Mouse (Mus musculus) lung, postnatal 0 days (tissue): Measurements from ENCODE around the gene Dhrs13. TPM values are rescaled to one million over a fixed set of nuclear protein-coding genes. Genes with fewer than 3 reads are reported as not detected.
A peak's percentile ranks its signal among the peaks of the same experiment; 100 is the strongest.

Experiments used
- ATAC-seq: fragments of 200-750 bp; cut with Nextera tagmentation; 2 replicates; pipeline ENCODE4 v1.8.0; 2017; ENCODE audit warnings: moderate library complexity
- DNase-seq: peaks from one replicate; pipeline ENCODE4 v3.0.0-alpha.2; 2016; ENCODE audit warnings: low spot score
- H3K27ac ChIP-seq: fragments of 300-500 bp; sonication (generic); 2 replicates; pipeline ENCODE4 v1.5.1; 2014; ENCODE audit warnings: antibody characterized with exemption, mild to moderate bottlenecking, low read length, mixed read lengths
- H3K27me3 ChIP-seq: fragments of 300-500 bp; sonication (generic); replicated peaks from 2 replicates; pipeline ENCODE4 v1.6.1; 2014; ENCODE audit warnings: low read length, mixed read lengths; ENCODE audit not compliant: insufficient read depth
- H3K36me3 ChIP-seq: fragments of 300-500 bp; sonication (generic); 2 replicates; pipeline ENCODE4 v1.6.1; 2014; ENCODE audit warnings: low read length, mixed read lengths; ENCODE audit not compliant: insufficient read depth
- H3K4me1 ChIP-seq: fragments of 300-500 bp; sonication (generic); 2 replicates; pipeline ENCODE4 v1.6.1; 2014; ENCODE audit warnings: antibody characterized with exemption, low read depth, low read length, mixed read lengths; ENCODE audit not compliant: insufficient read depth
- H3K4me2 ChIP-seq: fragments of 300-500 bp; sonication (generic); replicated peaks from 2 replicates; pipeline ENCODE4 v1.6.1; 2014; ENCODE audit warnings: low read depth, mild to moderate bottlenecking, low read length, moderate library complexity, mixed read lengths
- H3K4me3 ChIP-seq: fragments of 300-500 bp; sonication (generic); 2 replicates; pipeline ENCODE4 v1.5.1; 2014; ENCODE audit warnings: low read depth, low read length
- H3K9ac ChIP-seq: fragments of 300-500 bp; sonication (generic); replicated peaks from 2 replicates; pipeline ENCODE4 v1.6.1; 2014; ENCODE audit warnings: low read depth, mild to moderate bottlenecking
- H3K9me3 ChIP-seq: fragments of 300-500 bp; sonication (generic); 2 replicates; pipeline ENCODE4 v1.6.1; 2016; ENCODE audit warnings: low read length, mixed read lengths
- CTCF ChIP-seq: IDR thresholded peaks from 2 replicates; pipeline ENCODE4 v1.5.1; 2016; ENCODE audit warnings: antibody characterized with exemption, mild to moderate bottlenecking
- EP300 ChIP-seq: IDR thresholded peaks from 2 replicates; pipeline ENCODE4 v1.6.1; 2016; ENCODE audit warnings: antibody characterized with exemption, mild to moderate bottlenecking, control low read depth
- WGBS: fragments of 180-500 bp; shearing (Covaris S2); extraction: QIAGEN DNeasy Blood & Tissue Kit; methylation state at CpG from one replicate; pipeline ENCODE4 v1.1.7; 2014; 5-methylcytosine and 5-hydroxymethylcytosine counted together
- polyA plus RNA-seq: library from polyadenylated mRNA; unstranded; fragments of >200 nt; fragmentation: Nextera tagmentation; extraction: Ambion mirVana; gene quantifications from 2 replicates; pipeline ENCODE4 v1.2.1, GENCODE M21; 2015

The Dhrs13 gene
- polyA plus RNA-seq, 1 experiment from 2014 or later, result 9.4 TPM

DNA sequence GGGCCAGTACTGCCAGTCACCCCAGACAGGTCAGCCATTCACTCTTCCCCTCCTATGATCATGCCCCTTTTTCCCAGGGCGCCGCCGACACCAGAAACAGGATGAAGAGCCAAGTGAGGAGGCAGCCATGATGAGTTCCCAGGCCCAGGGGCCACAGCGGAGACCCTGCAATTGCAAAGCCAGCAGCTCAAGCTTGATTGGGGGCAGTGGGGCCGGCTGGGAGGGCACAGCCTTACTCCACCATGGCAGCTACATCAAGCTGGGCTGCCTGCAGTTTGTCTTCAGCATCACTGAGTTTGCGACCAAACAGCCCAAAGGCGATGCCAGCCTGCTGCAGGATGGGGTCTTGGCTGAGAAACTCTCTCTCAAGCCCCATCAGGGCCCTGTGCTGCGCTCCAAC lies 2.8 kb upstream of the Dhrs13 start:
- no peak for ATAC-seq
- WGBS, result 90% methylated on average over 8 of the region's 8 CpGs
- no peak overlapping the region for H3K27ac ChIP-seq
- no peak overlapping the region for H3K9ac ChIP-seq
- no peaks in the 10 kb centered on the region for H3K9me3 ChIP-seq
- no peak overlapping the region for H3K4me2 ChIP-seq
- peaks cover 7% of the 10 kb centered on the region for H3K4me1 ChIP-seq
- DNase-seq, result no peak
- H3K4me3 ChIP-seq, result no peak overlapping the region
- no peaks in the 10 kb centered on the region for H3K27me3 ChIP-seq
- peaks cover 20% of the 10 kb centered on the region for H3K36me3 ChIP-seq
- no peak for TF ChIP-seq EP300
- no peak for TF ChIP-seq CTCF

DNA sequence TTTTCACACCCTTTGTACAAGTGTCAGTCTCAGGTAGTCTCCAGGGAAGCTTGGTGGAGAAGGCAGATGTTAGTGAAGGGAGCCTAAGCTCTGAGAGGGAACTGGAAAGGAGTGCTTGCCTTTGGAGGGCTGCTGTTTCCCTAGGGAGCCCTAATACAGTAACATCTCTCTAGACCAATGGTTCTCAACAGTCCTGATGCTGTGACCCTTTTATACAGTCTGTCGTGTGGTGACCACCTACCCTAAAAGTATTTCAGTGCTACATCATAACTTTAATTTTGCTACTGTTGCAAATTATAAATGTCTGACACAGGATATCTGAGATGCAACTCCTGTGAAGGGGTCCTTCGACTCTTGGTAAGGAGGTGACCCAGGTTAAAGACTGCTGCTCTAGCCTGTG lies 1.5 kb upstream of the Dhrs13 start:
- H3K27me3 ChIP-seq, result no peaks in the 10 kb centered on the region
- DNase-seq (no peak), ATAC-seq (no peak)
- peaks cover 7% of the 10 kb centered on the region for H3K4me1 ChIP-seq
- 0 out of 2 replicates have a peak, but pooled peaks cover 12% of the 10 kb centered on the region for H3K36me3 ChIP-seq
- H3K4me2 ChIP-seq, result no peak overlapping the region
- no peak for TF ChIP-seq CTCF
- no peak for TF ChIP-seq EP300
- no peak overlapping the region for H3K27ac ChIP-seq
- H3K9me3 ChIP-seq, result no peaks in the 10 kb centered on the region
- no peak overlapping the region for H3K4me3 ChIP-seq
- no peak overlapping the region for H3K9ac ChIP-seq
- 63% methylated on average over 2 of the region's 2 CpGs for WGBS

DNA sequence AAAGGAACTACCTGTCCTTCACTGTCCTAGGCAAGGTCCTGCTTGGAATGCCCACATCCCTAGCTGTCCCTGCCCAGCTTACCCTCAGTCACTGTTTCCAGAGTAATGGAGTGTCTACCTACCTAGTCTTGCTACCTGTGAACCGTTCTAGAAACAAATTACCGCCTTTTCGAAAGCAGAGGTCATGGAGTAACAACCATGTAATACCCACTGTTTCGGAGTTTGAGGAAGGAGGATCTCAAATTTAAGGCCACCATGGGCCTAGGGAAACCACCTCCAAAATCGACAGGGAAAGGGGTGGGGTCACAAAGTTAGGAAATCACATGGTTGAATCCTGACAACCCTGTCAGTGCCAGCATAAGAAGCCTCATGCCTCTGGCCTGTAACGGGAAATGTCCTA lies 691 bp upstream of the Dhrs13 start:
- Histone ChIP-seq H3K9me3 (no peaks in the 10 kb centered on the region), H3K27ac (no peak overlapping the region), H3K9ac (no peak overlapping the region), H3K36me3 (0 out of 2 replicates have a peak, but pooled peaks cover 8% of the 10 kb centered on the region), H3K4me2 (peak overlapping the region; percentile 99), H3K4me3 (peak overlapping the region; percentile 61), H3K27me3 (no peaks in the 10 kb centered on the region), H3K4me1 (peaks cover 7% of the 10 kb centered on the region)
- no peak for TF ChIP-seq CTCF
- no peak for TF ChIP-seq EP300
- ATAC-seq (no peak), DNase-seq (peak; percentile 25)
- WGBS, result 38% methylated on average over 6 of the region's 6 CpGs

GRCm38 (mm10) chr11:78032809-78033195 lies 722 bp downstream of the Dhrs13 start:
- DNase-seq (peak; percentile 28), ATAC-seq (no peak)
- 10% methylated on average over 5 of the region's 5 CpGs for WGBS

DNA sequence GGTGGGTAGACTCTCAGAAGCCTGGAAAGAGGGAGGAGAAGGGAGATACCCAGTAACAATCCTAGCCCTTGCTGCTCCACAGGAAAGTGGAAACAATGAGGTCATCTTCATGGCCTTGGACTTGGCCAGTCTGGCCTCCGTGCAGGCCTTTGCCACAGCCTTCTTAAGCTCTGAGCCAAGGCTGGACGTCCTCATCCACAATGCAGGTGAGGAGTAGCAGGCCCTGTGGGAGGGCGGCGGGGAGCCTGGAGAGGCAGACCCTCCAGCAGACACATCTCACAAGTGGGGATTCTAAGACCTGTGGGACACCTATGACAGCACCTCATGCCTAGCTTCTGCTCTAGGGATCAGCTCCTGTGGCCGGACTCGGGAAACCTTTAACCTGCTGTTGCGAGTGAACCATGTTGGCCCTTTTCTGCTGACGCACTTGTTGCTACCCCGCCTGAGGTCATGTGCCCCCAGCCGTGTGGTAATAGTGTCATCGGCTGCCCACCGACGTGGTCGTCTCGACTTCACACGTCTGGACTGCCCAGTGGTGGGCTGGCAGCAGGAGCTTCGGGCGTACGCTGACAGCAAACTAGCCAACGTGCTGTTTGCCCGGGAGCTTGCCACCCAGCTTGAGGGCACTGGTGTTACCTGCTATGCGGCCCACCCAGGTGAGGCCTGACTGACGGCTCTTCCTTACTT lies 2.0 kb downstream of the Dhrs13 start:
- H3K9me3 ChIP-seq, result no peaks in the 10 kb centered on the region

More at GRCm38 (mm10) chr11:78032809-78033195, 722 bp downstream of the Dhrs13 start:
- Histone ChIP-seq H3K36me3 (no peaks in the 10 kb centered on the region), H3K27me3 (no peaks in the 10 kb centered on the region), H3K4me2 (peak overlapping the region; percentile 99), H3K9ac (peak overlapping the region; percentile 51), H3K4me1 (peaks cover 10% of the 10 kb centered on the region), H3K9me3 (no peaks in the 10 kb centered on the region), H3K27ac (peak overlapping the region; percentile 79), H3K4me3 (peak overlapping the region; percentile 61)
- TF ChIP-seq EP300, result no peak
- no peak for TF ChIP-seq CTCF

DNA sequence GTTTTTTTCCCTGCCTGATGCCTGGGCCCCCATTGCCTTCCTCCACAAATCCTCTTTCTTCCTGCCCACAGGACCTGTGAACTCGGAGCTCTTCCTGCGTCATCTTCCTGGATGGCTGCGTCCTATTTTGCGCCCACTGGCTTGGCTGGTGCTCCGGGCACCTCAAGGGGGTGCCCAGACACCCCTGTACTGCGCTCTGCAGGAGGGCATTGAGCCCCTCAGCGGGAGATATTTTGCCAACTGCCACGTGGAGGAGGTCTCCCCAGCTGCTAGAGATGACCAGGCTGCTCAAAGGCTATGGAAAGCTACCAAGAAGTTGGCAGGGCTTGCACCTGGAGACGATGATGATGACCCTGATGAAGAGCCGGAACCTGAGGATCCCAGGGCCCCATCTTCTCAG lies 4.7 kb downstream of the Dhrs13 start:
- Histone ChIP-seq H3K36me3 (no peaks in the 10 kb centered on the region), H3K27me3 (no peaks in the 10 kb centered on the region), H3K4me3 (no peak overlapping the region), H3K9ac (no peak overlapping the region), H3K9me3 (no peaks in the 10 kb centered on the region), H3K4me2 (no peak overlapping the region), H3K27ac (no peak overlapping the region), H3K4me1 (peaks cover 15% of the 10 kb centered on the region)
- WGBS, result 75% methylated on average over 10 of the region's 10 CpGs
- TF ChIP-seq CTCF (no peak), EP300 (no peak)
- ATAC-seq, result no peak
- DNase-seq, result no peak

More for the DNA sequence above, 2.0 kb downstream of the Dhrs13 start:
- ATAC-seq (no peak), DNase-seq (no peak)
- H3K4me1 ChIP-seq, result peaks cover 15% of the 10 kb centered on the region
- H3K9ac ChIP-seq, result no peak overlapping the region
- no peaks in the 10 kb centered on the region for H3K27me3 ChIP-seq
- WGBS, result 93% methylated on average over 23 of the region's 23 CpGs
- no peak for TF ChIP-seq EP300
- no peak for TF ChIP-seq CTCF
- H3K4me2 ChIP-seq, result no peak overlapping the region
- no peak overlapping the region for H3K4me3 ChIP-seq
- no peaks in the 10 kb centered on the region for H3K36me3 ChIP-seq
- H3K27ac ChIP-seq, result no peak overlapping the region
